Mouse (Mus musculus) liver, embryonic 13.5 days (tissue): ENCODE data around the gene Fpr2. TPM values are rescaled to one million over a fixed set of nuclear protein-coding genes. Genes with fewer than 3 reads are reported as not detected.
"Not testable (repeated sequence)": the region's sequence is repeated elsewhere in the genome, so short reads cannot be mapped to it uniquely, and the experiment has no call there.

Source experiments
- ATAC-seq: fragments of 200-750 bp; cut with Nextera tagmentation; 2 replicates; pipeline ENCODE4 v1.8.0; 2017; ENCODE audit warnings: low read depth, mild to moderate bottlenecking, moderate number of reproducible peaks, moderate library complexity
- DNase-seq: peaks from one replicate; pipeline ENCODE4 v3.0.0; 2022
- H3K27ac ChIP-seq: fragments of 300-500 bp; sonication (generic); 2 replicates; pipeline ENCODE4 v1.5.1; 2015; ENCODE audit warnings: moderate library complexity, mild to moderate bottlenecking, inconsistent platforms
- H3K27me3 ChIP-seq: fragments of 300-500 bp; sonication (generic); 2 replicates; pipeline ENCODE4 v1.6.1; 2015; ENCODE audit warnings: mild to moderate bottlenecking, inconsistent platforms
- H3K36me3 ChIP-seq: fragments of 300-500 bp; sonication (generic); 2 replicates; pipeline ENCODE4 v1.6.1; 2015; ENCODE audit warnings: mild to moderate bottlenecking, inconsistent platforms
- H3K4me1 ChIP-seq: fragments of 300-500 bp; sonication (generic); replicated peaks from 2 replicates; pipeline ENCODE4 v1.6.1; 2015; ENCODE audit warnings: inconsistent platforms
- H3K4me2 ChIP-seq: fragments of 300-500 bp; sonication (generic); 2 replicates; pipeline ENCODE4 v1.6.1; 2015; ENCODE audit warnings: inconsistent platforms, mild to moderate bottlenecking, moderate library complexity
- H3K4me3 ChIP-seq: fragments of 300-500 bp; sonication (generic); replicated peaks from 2 replicates; pipeline ENCODE4 v1.5.1; 2015; ENCODE audit warnings: mild to moderate bottlenecking, inconsistent platforms
- H3K9ac ChIP-seq: fragments of 300-500 bp; sonication (generic); 2 replicates; pipeline ENCODE4 v1.6.1; 2015; ENCODE audit warnings: mild to moderate bottlenecking, inconsistent platforms
- H3K9me3 ChIP-seq: fragments of 300-500 bp; sonication (generic); replicated peaks from 2 replicates; pipeline ENCODE4 v1.6.1; 2016; ENCODE audit warnings: inconsistent platforms
- WGBS: fragments of 180-500 bp; shearing (Covaris S2); methylation state at CpG from one replicate; pipeline ENCODE4 v1.1.7; 2015; ENCODE audit not compliant: insufficient replicate concordance; 5-methylcytosine and 5-hydroxymethylcytosine counted together
- polyA plus RNA-seq: library from polyadenylated mRNA; unstranded; fragments of >200 nt; fragmentation: Nextera tagmentation; extraction: Ambion mirVana; gene quantifications from 2 replicates; pipeline ENCODE4 v1.2.1, GENCODE M21; 2015

Fpr2 gene
- 0.36 and 0.95 TPM in 2 replicates for polyA plus RNA-seq

DNA sequence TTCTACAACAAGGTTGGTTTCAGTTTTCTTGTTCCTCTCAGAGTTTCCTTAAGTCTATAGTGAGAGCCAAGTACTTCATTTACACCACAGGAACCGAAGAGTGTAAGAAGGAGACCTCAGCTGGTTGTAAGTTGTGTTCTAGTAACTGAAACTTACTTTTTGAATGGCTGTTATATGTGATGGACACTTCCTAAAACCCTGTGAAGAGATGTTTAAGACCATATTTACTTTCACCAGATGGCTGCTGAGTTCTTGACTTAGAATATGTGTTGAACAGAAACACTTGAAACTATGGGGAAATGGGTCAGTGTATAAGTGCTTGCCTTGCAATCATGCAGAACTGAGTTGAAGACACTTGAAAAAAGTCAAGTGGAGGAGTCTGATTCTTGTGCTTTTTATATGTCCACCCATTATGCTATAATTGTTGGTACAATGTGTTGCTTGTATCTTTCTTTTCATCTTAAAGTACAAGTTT lies at the start of gene Fpr2, which contains the start of gene Fpr3:
Fpr2 (plus strand) TSS at position 51 of the 475 bp plus-strand sequence.
Fpr3 (plus strand) TSS at position 79 of the 475 bp plus-strand sequence.
- ATAC-seq (no peak), DNase-seq (no peak)
- H3K4me3 ChIP-seq: no peak within 1 kb of the TSS
- no peaks in the 10 kb centered on the region for H3K4me1 ChIP-seq
- H3K9me3 ChIP-seq: no peaks in the 10 kb centered on the region
- no peak within 1 kb of the TSS for H3K27ac ChIP-seq
- H3K27me3 ChIP-seq: no peaks in the 10 kb centered on the region
- no peak within 1 kb of the TSS for H3K4me2 ChIP-seq
- H3K36me3 ChIP-seq: no peaks in the 10 kb centered on the region
- H3K9ac ChIP-seq: no peak within 1 kb of the TSS
- WGBS: 22% methylated on average over 1 of the region's 1 CpGs

DNA sequence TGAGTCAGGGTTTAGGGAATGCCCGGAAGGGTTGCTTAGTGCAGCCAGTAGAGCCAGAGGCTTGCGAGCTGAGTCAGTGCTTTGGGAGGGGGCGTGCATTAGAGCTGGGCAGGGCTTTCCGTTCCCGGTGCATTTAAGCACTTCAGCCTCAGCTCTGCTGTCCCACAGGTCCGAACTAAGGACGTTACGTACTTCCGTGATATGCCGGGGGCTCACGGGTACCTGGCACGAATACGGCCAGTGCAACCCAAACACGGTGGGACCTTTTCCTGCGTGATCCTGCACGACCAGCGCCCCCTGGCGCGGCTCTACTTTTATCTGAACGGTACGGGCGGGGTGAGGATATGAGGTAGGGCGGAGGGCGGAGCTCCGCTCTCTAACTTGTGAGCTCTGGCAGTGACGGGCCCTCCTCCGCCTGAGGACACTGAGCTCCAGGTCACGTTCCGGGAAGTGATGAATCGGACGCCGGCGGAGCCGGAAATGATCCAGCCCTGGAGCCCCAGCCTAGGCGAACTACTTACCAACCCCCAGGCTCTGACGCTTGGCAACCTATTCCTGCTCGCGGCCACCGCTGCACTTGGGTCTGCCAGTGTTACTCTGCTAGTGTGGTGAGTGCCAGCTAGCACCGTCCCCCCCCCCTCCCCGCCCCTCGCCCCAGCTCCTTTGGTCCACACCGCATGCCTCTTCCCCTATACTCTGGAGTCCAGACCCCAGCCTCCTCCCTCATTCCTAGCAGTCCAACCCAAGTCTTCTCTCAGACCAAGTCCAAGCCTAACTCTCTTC lies 49.5 kb upstream of the Fpr2 start:
- Histone ChIP-seq H3K27me3 (no peaks in the 10 kb centered on the region), H3K4me1 (peaks cover 23% of the 10 kb centered on the region), H3K27ac (peak overlapping the region; percentile 61), H3K9ac (peak overlapping the region; percentile 74), H3K4me3 (peak overlapping the region; percentile 66), H3K9me3 (no peaks in the 10 kb centered on the region), H3K36me3 (peaks cover 5% of the 10 kb centered on the region; the same call in 1 of the 2 replicates), H3K4me2 (peak overlapping the region; percentile 77)
- under 1% methylated on average over 42 of the region's 43 CpGs for WGBS
- ATAC-seq: peak; percentile 99
- DNase-seq: peak; percentile 86

DNA sequence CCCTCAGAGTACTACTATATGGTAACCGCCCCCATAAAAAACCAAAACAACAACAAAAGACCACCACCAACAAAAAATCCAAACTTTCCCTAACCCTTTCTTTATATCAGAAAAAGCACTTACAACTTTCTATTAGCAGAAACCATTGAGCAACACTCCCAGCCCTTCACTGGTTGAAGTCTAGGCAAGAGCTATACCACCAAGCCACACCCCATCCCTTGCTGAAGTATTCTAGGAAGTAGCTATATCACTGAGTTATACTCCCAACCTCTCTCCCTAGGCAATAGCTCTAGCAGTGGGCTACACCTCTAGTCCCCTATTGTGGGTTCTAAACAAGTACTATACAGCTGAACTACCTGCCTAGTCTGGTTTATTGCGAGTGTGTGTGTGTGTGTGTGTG lies 48.3 kb upstream of the Fpr2 start:
- Histone ChIP-seq H3K4me2 (peak overlapping the region; percentile 77), H3K4me3 (peak overlapping the region; percentile 66; the same call in 1 of the 2 replicates), H3K27ac (no peak overlapping the region), H3K9ac (no peak overlapping the region), H3K4me1 (peaks cover 23% of the 10 kb centered on the region), H3K27me3 (no peaks in the 10 kb centered on the region), H3K36me3 (peaks cover 5% of the 10 kb centered on the region; the same call in 1 of the 2 replicates), H3K9me3 (no peaks in the 10 kb centered on the region)
- no peak for DNase-seq
- ATAC-seq: no peak
- 91% methylated on average over 2 of the region's 2 CpGs for WGBS

DNA sequence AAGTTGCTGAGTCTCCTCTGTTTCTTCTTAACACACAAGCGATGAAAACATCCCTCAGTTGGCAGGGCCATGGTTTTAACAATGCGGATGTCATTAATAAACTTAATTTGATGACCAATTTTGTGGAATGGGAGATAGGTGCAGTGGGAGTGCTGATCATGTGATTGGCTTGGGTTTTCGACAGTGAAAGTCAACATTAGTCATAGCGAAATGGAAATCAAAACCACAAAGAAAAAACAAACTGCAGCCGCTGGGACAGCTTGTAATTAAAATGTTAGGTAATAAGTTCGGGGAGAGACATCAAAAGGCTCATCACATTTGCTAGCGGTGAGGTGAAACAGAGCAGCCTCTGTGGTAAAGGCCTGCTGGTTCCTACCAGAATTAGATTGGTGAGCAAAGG lies 46.8 kb upstream of the Fpr2 start:
- 81% methylated on average over 7 of the region's 7 CpGs for WGBS
- Histone ChIP-seq H3K4me3 (no peak overlapping the region), H3K9ac (no peak overlapping the region), H3K9me3 (no peaks in the 10 kb centered on the region), H3K4me1 (peaks cover 23% of the 10 kb centered on the region), H3K27ac (no peak overlapping the region), H3K4me2 (no peak overlapping the region), H3K36me3 (peaks cover 5% of the 10 kb centered on the region; the same call in 1 of the 2 replicates), H3K27me3 (no peaks in the 10 kb centered on the region)
- DNase-seq: no peak
- no peak for ATAC-seq

DNA sequence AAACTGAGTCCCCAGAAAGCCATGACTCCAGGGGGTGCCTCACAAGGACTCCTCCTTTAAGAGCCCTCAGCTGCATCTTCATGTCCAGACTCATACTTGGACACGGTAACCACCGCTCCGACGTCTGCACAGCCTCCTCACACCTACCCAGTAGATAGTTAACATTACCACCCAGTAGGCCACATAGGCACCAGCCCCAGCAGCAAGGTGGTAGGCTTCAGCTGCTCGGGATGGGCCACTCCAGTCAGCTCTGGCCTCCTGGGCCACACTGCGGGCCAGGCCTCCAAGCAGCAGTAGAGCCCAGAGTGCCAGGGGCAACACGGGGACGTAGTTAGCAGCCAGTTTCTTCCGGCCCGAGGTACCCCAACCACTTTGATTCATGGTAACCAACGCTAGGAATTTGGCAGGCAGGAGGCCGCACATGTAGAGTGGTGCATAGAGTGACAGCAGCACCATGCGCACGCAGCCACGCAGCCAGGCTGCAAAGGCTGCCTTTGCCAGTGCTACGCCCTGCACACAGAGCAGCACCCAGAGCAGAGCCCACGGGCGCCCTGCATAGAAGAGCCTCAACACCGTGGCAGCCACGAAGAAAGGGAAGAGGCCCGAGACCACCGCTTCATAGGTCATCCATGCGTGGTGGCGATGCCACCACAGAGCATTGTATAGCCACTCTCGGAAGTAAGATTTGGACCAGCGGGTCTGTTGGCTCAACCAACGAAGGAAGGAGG lies 43.9 kb upstream of the Fpr2 start:
- Histone ChIP-seq H3K27me3 (no peaks in the 10 kb centered on the region), H3K4me3 (no peak overlapping the region), H3K9ac (no peak overlapping the region), H3K27ac (no peak overlapping the region), H3K9me3 (no peaks in the 10 kb centered on the region), H3K4me2 (no peak overlapping the region), H3K36me3 (no peaks in the 10 kb centered on the region; the same call in 1 of the 2 replicates), H3K4me1 (peaks cover 8% of the 10 kb centered on the region)
- ATAC-seq: 0 out of 2 replicates have a peak, but pooled peaks have one; percentile 14
- DNase-seq: no peak
- 58% methylated on average over 27 of the region's 27 CpGs for WGBS

DNA sequence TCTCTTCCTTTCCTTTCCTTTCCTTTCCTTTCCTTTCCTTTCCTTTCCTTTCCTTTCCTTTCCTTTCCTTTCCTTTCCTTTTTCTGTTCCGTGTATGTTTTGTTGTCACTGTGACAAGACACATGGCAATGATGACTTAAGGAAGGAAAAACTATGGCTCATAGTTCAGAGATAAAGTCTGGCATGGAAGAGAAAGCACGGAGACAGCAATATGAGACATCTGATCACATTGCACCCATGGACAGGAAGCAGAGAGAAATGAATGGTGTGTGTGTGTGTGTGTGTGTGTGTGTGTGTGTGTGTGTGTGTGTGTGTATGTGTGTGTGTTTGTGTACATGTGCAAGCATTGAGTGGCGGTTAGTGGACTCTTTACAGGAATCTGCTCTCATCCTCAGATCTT lies 43.0 kb upstream of the Fpr2 start:
- H3K27me3 ChIP-seq, H3K9me3 ChIP-seq, H3K36me3 ChIP-seq, H3K4me3 ChIP-seq, H3K4me2 ChIP-seq, H3K4me1 ChIP-seq, ATAC-seq, H3K9ac ChIP-seq, DNase-seq, H3K27ac ChIP-seq: not testable (repeated sequence)
- WGBS: 42% methylated on average over 3 of the region's 3 CpGs

DNA sequence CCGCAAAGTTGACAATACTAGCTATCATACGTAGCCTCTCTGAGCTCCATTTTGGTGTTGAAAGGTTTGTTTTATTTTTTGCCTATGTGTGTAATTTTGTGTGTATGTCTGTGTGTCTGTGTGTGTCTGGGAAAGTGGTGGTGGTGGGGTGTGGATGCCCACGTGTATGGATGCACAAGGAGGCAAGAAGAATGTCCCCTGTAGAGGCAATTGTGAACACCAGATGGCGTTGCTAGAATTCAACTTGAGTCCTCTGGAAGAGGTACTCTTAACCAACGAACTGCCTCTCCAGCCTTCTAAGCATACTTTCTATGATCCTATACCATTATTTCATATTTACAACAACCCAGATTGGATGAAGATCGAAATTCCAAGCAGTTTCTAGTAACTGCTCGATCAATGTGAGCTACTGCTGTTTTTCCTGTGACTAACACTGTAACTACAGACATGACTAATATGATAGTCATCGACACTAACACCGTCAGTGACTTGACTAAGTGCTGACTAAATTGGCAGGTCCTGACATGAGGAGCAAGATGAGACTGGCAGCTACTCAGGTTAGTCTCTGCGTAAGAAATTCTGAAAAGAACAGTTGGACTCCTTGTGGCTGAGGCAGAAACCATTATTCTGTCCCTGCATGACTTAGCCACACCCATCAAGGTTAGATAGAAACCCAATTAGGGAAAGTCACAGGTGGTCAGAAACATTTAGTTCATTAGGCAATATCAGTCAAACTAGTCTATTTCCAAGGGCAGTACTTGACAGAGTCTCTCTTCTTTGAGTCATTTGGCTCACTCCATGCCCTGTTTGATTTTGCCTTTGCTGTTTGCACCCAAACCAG lies 42.2 kb upstream of the Fpr2 start:
- Histone ChIP-seq H3K4me2 (no peak overlapping the region), H3K27me3 (peaks cover 14% of the 10 kb centered on the region), H3K36me3 (no peaks in the 10 kb centered on the region), H3K4me3 (no peak overlapping the region), H3K9ac (no peak overlapping the region), H3K9me3 (no peaks in the 10 kb centered on the region), H3K4me1 (peaks cover 3% of the 10 kb centered on the region; the same call in 1 of the 2 replicates), H3K27ac (no peak overlapping the region)
- WGBS: 55% methylated on average over 10 of the region's 10 CpGs
- DNase-seq: no peak
- no peak for ATAC-seq

DNA sequence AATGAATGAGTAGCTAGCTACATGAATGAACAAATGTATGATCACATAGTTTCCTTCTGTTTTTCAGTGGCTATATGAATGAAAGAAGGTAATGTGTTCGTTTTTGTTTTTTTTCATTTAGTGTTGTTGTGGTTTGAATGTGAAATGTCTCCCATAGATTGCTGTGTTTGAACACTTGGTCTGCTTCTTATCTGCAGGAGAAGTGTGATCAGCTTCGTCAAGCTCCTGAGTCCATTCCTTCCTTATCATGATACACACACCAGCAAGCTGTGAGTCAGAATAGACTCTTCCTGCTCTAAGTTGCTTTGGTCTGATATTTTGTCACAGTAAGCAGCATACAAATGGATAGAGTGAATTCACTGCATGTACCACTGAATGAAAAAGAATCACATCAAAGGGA lies 38.6 kb upstream of the Fpr2 start:
- Histone ChIP-seq H3K4me3 (no peak overlapping the region), H3K36me3 (no peaks in the 10 kb centered on the region), H3K27me3 (peaks cover 26% of the 10 kb centered on the region), H3K4me2 (no peak overlapping the region), H3K27ac (no peak overlapping the region), H3K4me1 (peaks cover 3% of the 10 kb centered on the region; the same call in 1 of the 2 replicates), H3K9me3 (no peaks in the 10 kb centered on the region), H3K9ac (no peak overlapping the region)
- WGBS: 21% methylated on average over 2 of the region's 2 CpGs
- DNase-seq: no peak
- ATAC-seq: peak; percentile 81

DNA sequence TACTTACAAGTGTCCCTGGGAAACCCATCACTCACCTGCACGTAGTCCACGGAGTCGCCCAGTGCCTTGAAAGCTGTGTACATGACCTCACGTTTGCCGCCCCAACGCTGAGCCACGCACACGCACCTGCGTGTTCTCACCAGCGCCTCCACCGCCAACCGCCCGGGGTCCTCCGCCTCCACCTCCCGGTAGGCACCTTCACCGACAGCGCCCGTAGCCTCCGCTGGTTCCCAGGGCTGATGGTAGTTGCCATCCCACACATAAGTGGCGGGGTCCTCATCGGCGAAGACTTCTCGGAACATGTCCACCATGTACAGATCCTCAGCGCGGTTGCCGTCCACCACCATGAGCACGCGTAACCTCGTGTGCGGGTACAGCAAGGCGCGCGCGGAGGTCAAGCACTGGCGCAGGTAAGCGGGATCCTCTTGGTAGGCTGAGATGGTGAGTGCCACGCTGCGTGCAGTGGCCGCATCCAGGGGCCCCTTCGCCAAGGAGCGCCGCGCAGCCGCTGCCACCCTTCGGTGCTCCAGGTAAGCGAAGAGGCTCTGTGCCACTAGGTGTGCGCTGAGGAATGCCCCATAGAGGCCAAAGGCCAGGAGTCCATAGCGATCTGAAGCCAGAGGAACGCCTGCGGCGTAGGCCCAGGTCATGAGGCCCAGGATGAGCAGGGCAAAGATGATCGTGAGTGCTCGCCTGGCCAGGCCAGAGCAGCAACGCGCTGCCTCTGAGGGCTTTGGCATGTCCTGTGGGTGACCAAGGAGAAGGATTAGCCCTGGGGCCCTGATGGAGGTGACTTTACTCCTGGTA lies 37.5 kb upstream of the Fpr2 start:
- DNase-seq: no peak
- Histone ChIP-seq H3K9ac (no peak overlapping the region), H3K4me3 (no peak overlapping the region), H3K4me2 (peak overlapping the region; percentile 10; the same call in 1 of the 2 replicates), H3K4me1 (peaks cover 3% of the 10 kb centered on the region; the same call in 1 of the 2 replicates), H3K9me3 (no peaks in the 10 kb centered on the region), H3K27ac (no peak overlapping the region), H3K27me3 (peaks cover 26% of the 10 kb centered on the region), H3K36me3 (no peaks in the 10 kb centered on the region)
- no peak for ATAC-seq
- WGBS: 24% methylated on average over 55 of the region's 55 CpGs

DNA sequence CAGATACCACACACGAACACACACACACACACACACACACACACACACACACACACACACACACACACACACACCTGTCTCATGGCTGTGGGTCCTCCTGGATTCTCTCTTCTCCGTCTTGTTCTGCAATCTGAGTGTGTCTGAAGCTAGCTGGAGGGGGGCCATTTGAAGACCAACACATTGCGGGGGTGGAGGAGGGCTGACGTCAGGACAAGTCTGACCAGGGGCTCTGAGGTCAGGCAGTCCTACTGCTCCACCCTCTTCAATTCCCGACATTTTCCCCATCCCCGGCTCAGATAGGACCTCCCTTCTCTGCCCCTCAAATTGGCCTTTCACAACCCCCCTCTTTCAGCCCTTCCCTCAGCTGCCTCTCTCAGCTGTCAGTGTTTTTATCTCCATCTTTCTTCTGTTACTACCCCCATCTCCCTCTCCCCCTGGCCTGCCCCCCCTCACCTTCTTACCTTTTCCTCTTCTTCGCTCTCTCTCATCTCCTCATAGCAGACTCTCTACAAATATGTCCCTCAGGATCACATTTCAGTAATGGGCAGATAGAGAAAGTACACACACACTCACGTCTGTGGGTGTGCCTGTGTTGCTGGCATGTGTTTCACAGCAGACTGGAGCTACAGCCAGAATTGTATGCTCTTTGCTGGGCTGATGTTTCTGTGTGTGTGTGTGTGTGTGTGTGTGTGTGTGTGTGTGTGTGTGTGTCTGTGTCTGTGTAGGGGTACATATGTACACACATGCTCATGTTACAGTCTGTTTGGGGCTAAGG lies 32.4 kb upstream of the Fpr2 start, which contains the start of gene Has1:
Has1 (minus strand) TSS at position 142 of the 775 bp plus-strand sequence.
- no peaks in the 10 kb centered on the region for H3K36me3 ChIP-seq
- no peak within 1 kb of the TSS for H3K4me2 ChIP-seq
- H3K27ac ChIP-seq: no peak within 1 kb of the TSS
- H3K4me1 ChIP-seq: no peaks in the 10 kb centered on the region
- no peak within 1 kb of the TSS for H3K9ac ChIP-seq
- H3K9me3 ChIP-seq: no peaks in the 10 kb centered on the region
- peaks cover 13% of the 10 kb centered on the region for H3K27me3 ChIP-seq
- H3K4me3 ChIP-seq: no peak within 1 kb of the TSS
- no peak for DNase-seq
- no peak for ATAC-seq
- 49% methylated on average over 6 of the region's 8 CpGs for WGBS
